Mouse (Mus musculus) lung, adult 2 months (tissue): ENCODE results near the gene Wbp1.

Experiments
- CTCF ChIP-seq: fragments of 200-500 bp; IDR thresholded peaks from 2 replicates; pipeline ENCODE4 v1.5.1; 2011; ENCODE audit warnings: mild to moderate bottlenecking, low read length, control low read depth; ENCODE audit not compliant: insufficient read depth
- POLR2A ChIP-seq: fragments of 200-500 bp; IDR thresholded peaks from 2 replicates; pipeline ENCODE4 v1.6.1; 2011; ENCODE audit warnings: low read depth, mild to moderate bottlenecking, control low read depth, low read length, borderline replicate concordance; ENCODE audit errors: extremely low read depth

- no peak for TF ChIP-seq CTCF
- TF ChIP-seq POLR2A: no peak
Measured at GRCm38 (mm10) chr6:83070247-83070310, 51.3 kb downstream of the Wbp1 start, which contains the start of gene Tlx2.
